ENCODE assay signal across 10 mouse cellular contexts in genomic region chr5:146704241-146704640, GRCm38 (mm10).
DNase-seq lines count a peak whose midpoint lies in the region; ATAC-seq and TF ChIP-seq lines count a peak whose summit lies in the region.
"Had no signal": no experiment of that assay in that cellular context is flagged by ENCODE, and none has a peak within 500 bp of the region (broad histone marks: within the 10 kb centered on the region; RNA-seq: fewer than 3 reads in every experiment).

No protein-coding gene starts in this region.

- H3K4me2 ChIP-seq in kidney, embryonic 14.5 days (replicated peaks; ENCODE audit: low read depth, low read length): no peak overlapping the region
- peak overlapping the region; percentile 57 for H3K4me2 ChIP-seq in liver, embryonic 16.5 days (ENCODE audit: low read depth, low read length)

- H3K27ac ChIP-seq in kidney, embryonic 14.5 days (ENCODE audit: low read depth, low read length): peak overlapping the region; percentile 56; the same call in 1 of the 2 replicates
- peak overlapping the region; percentile 93 for H3K27ac ChIP-seq in bone marrow, adult 2 months (ENCODE audit: control insufficient read depth, insufficient read depth, low read depth, low read length, poor library complexity)
- H3K27ac ChIP-seq in liver, embryonic 16.5 days (ENCODE audit: low read length): peak overlapping the region; percentile 100

- no peaks in the 10 kb centered on the region for H3K36me3 ChIP-seq in kidney, embryonic 14.5 days (ENCODE audit: control insufficient read depth, insufficient read depth, low read length)
- H3K36me3 ChIP-seq in G1E (replicated peaks): no peaks in the 10 kb centered on the region
- H3K36me3 ChIP-seq in liver, embryonic 16.5 days (ENCODE audit: control insufficient read depth, insufficient read depth): no peaks in the 10 kb centered on the region

- WGBS in kidney, embryonic 14.5 days: 93% methylated on average over 4 of the region's 4 CpGs
- 94% methylated on average over 4 of the region's 4 CpGs for WGBS in bone marrow, adult 2 months
- 91% methylated on average over 4 of the region's 4 CpGs for WGBS in liver, embryonic 16.5 days (ENCODE audit: insufficient replicate concordance)

- no peak for ATAC-seq in kidney, embryonic 14.5 days (ENCODE audit: low FRiP score, low TSS enrichment)
- no peak for ATAC-seq in G1E (ENCODE audit: extremely low read depth, insufficient number of reproducible peaks, low FRiP score, poor library complexity, severe bottlenecking)
- ATAC-seq in liver, embryonic 16.5 days (ENCODE audit: low read depth): no peak

- H3K27me3 ChIP-seq in kidney, embryonic 14.5 days (ENCODE audit: control insufficient read depth, insufficient read depth, low read length): no peaks in the 10 kb centered on the region
- H3K27me3 ChIP-seq in G1E (ENCODE audit: insufficient read depth, low read length): no peaks in the 10 kb centered on the region
- no peaks in the 10 kb centered on the region for H3K27me3 ChIP-seq in liver, embryonic 16.5 days (ENCODE audit: control insufficient read depth, insufficient read depth, low read depth, low read length)

- peaks cover 4% of the 10 kb centered on the region; the same call in 1 of the 2 replicates for H3K4me1 ChIP-seq in kidney, embryonic 14.5 days (ENCODE audit: control insufficient read depth, insufficient read depth, low read length)
- H3K4me1 ChIP-seq in G1E (ENCODE audit: insufficient read depth, low read depth, low read length): peaks cover 75% of the 10 kb centered on the region
- peaks cover 2% of the 10 kb centered on the region; the same call in 1 of the 2 replicates for H3K4me1 ChIP-seq in bone marrow, adult 2 months (ENCODE audit: control insufficient read depth, insufficient read depth, low read length)
- H3K4me1 ChIP-seq in liver, embryonic 16.5 days (ENCODE audit: control insufficient read depth, low read depth, low read length): peaks cover 42% of the 10 kb centered on the region

- H3K9ac ChIP-seq in kidney, embryonic 14.5 days (ENCODE audit: low read depth, low read length): no peak overlapping the region
- H3K9ac ChIP-seq in liver, embryonic 16.5 days (ENCODE audit: low read depth, low read length): peak overlapping the region; percentile 66

- 0 out of 2 replicates have a peak, but pooled peaks cover 3% of the 10 kb centered on the region for H3K9me3 ChIP-seq in kidney, embryonic 14.5 days (ENCODE audit: control insufficient read depth, low read length)
- peaks cover 20% of the 10 kb centered on the region for H3K9me3 ChIP-seq in G1E (replicated peaks)
- H3K9me3 ChIP-seq in liver, embryonic 16.5 days (replicated peaks; ENCODE audit: control insufficient read depth, low read length): peaks cover 3% of the 10 kb centered on the region; the same call in 1 of the 2 replicates

- no peak for DNase-seq in kidney, postnatal 14 days
- DNase-seq in G1E (ENCODE audit: low spot score): no peak
- DNase-seq in MN1 (ENCODE audit: low spot score): no peak
- no peak for DNase-seq in adrenal gland, postnatal 4 days (ENCODE audit: low spot score in 2 of 2)
- no peak for DNase-seq in right cerebral cortex, postnatal 14 days
- DNase-seq: cerebellum, adult 9-10 months; lung, postnatal 10 days had no signal

- no peak for TF ChIP-seq POLR2A in bone marrow, adult 2 months (IDR thresholded peaks at IDR 0.05; ENCODE audit: borderline replicate concordance, control insufficient read depth, low read depth, low read length)

- peak; percentile 41 for TF ChIP-seq CTCF in G1E (IDR thresholded peaks at IDR 0.05; ENCODE audit: low read depth, low read length)
- peak; percentile 36; the same call in 1 of the 2 replicates for TF ChIP-seq CTCF in bone marrow, adult 2 months (IDR thresholded peaks at IDR 0.05; ENCODE audit: control insufficient read depth, insufficient read depth, low read length)

- H3K4me3 ChIP-seq in kidney, embryonic 14.5 days (ENCODE audit: low read length): no peak overlapping the region
- no peak overlapping the region; the same call in 1 of the 2 replicates for H3K4me3 ChIP-seq in G1E (ENCODE audit: low read depth, low read length)
- no peak overlapping the region for H3K4me3 ChIP-seq in bone marrow, adult 2 months (replicated peaks; ENCODE audit: control insufficient read depth, low read depth, low read length)
- 0 out of 2 replicates have a peak overlapping the region, but pooled peaks have one; percentile 21 for H3K4me3 ChIP-seq in liver, embryonic 16.5 days (ENCODE audit: low read depth, low read length)
